Mouse (Mus musculus) hindbrain, embryonic 15.5 days (tissue): ENCODE data around the gene Ncln. TPM values are rescaled to one million over a fixed set of nuclear protein-coding genes. Genes with fewer than 3 reads are reported as not detected.
A peak's percentile ranks its signal among the peaks of the same experiment; 100 is the strongest.

Experiments used
- ATAC-seq: fragments of 200-750 bp; cut with Nextera tagmentation; 2 replicates; pipeline ENCODE4 v1.8.0; 2017; ENCODE audit warnings: low read depth, moderate number of reproducible peaks, moderate TSS enrichment; ENCODE audit not compliant: low FRiP score
- H3K27ac ChIP-seq: fragments of 300-500 bp; sonication (generic); replicated peaks from 2 replicates; pipeline ENCODE4 v1.5.1; 2015; ENCODE audit warnings: mild to moderate bottlenecking, inconsistent platforms
- H3K27me3 ChIP-seq: fragments of 300-500 bp; sonication (generic); 2 replicates; pipeline ENCODE4 v1.6.1; 2015; ENCODE audit warnings: control low read depth, inconsistent platforms
- H3K36me3 ChIP-seq: fragments of 300-500 bp; sonication (generic); 2 replicates; pipeline ENCODE4 v1.6.1; 2015; ENCODE audit warnings: control low read depth, inconsistent platforms
- H3K4me1 ChIP-seq: fragments of 300-500 bp; sonication (generic); replicated peaks from 2 replicates; pipeline ENCODE4 v1.6.1; 2015; ENCODE audit warnings: control low read depth, inconsistent platforms
- H3K4me2 ChIP-seq: fragments of 300-500 bp; sonication (generic); 2 replicates; pipeline ENCODE4 v1.6.1; 2015; ENCODE audit warnings: moderate library complexity, mild to moderate bottlenecking, inconsistent platforms
- H3K4me3 ChIP-seq: fragments of 300-500 bp; sonication (generic); 2 replicates; pipeline ENCODE4 v1.5.1; 2015; ENCODE audit warnings: mild to moderate bottlenecking, inconsistent platforms
- H3K9ac ChIP-seq: fragments of 300-500 bp; sonication (generic); 2 replicates; pipeline ENCODE4 v1.6.1; 2015; ENCODE audit warnings: inconsistent platforms
- H3K9me3 ChIP-seq: fragments of 300-500 bp; sonication (generic); 2 replicates; pipeline ENCODE4 v1.6.1; 2016; ENCODE audit warnings: control low read depth, inconsistent platforms
- whole genome bisulfite sequencing: fragments of 180-500 bp; shearing (Covaris S2); methylation state at CpG from one replicate; pipeline ENCODE4 v1.1.7; 2015; 5-methylcytosine and 5-hydroxymethylcytosine counted together
- polyA plus RNA-seq: library from polyadenylated mRNA; unstranded; fragments of >200 nt; fragmentation: Nextera tagmentation; extraction: Ambion mirVana; gene quantifications from 2 replicates; pipeline ENCODE4 v1.2.1, GENCODE M21; 2015

Ncln gene
- 66.5 and 72.7 TPM in 2 replicates for polyA plus RNA-seq

DNA sequence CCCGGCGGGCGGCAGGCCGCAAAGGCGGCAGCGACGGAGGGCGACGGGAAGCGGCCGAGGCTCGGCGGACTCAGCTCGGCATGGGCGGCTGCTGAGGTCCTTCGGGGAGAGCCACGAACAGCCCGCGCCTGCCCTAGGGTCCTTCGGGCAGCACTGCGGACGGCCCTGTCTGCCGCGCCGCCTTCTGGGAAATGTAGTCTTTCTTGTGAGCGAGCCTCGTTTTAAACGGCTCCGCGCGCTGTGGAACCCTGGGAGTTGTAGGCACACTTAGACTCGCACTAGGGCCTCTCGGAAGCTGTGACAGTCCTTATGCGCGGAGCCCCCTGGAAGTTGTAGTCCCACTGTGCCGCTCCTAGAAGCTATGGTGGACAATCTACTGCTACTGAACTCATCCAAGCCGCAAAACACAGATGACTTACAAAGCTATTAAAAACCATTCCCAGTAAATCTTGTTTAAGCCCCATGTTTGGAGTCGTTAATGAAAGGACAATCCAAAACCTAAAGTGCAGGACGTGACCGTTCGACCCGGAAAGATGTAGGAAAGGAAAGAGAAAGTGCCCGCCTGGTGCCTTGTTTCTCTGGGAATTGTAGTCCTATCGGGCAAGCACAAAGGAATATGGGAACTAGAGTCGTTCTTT lies at the start of gene Ncln:
TSS of gene Ncln (minus strand) at position 129 of the 638 bp plus-strand sequence.
- Histone ChIP-seq H3K36me3 (peaks cover 12% of the 10 kb centered on the region), H3K4me1 (peaks cover 26% of the 10 kb centered on the region), H3K9ac (peak within 1 kb of the TSS; percentile 94), H3K4me3 (peak within 1 kb of the TSS; percentile 81), H3K9me3 (no peaks in the 10 kb centered on the region), H3K4me2 (peak within 1 kb of the TSS; percentile 99), H3K27ac (peak within 1 kb of the TSS; percentile 87), H3K27me3 (no peaks in the 10 kb centered on the region)
- WGBS, result 0% methylated on average over 43 of the region's 45 CpGs
- peak; percentile 97 for ATAC-seq

DNA sequence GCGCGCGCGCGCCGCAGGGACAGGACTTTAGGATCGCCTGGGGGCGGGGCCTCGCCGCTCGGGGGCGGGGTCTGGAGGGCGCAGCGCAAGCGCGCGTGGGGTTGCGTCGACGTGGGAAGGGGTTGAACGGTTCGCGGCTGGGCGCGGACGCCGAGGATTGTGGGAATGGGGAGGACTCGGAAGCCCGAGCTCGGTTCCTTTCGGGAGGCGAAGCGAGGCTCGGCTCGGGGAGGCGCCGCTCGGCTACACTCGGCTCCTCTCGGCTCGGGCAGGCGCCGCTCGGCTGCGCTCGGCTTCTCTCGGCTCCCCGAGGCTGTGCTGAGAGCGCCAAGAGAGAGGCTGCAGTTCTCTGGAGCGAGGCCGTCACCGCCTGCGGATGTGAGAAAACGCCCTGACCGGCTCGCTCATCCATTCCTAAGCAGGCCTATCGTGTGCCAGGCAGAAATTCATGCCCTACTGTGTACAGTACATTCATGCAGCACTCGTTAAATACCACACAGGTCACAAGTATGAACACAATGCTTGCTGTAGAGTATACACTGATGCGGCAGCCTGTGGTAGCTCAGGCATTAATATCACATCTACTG lies 49.1 kb upstream of the Ncln start, which contains the start of gene Gna11:
TSS of gene Gna11 (minus strand) at position 30 of the 587 bp plus-strand sequence.
- H3K4me2 ChIP-seq, result peak within 1 kb of the TSS; percentile 92
- peak; percentile 96 for ATAC-seq
- H3K4me1 ChIP-seq, result peaks cover 40% of the 10 kb centered on the region
- H3K9me3 ChIP-seq, result no peaks in the 10 kb centered on the region
- peak within 1 kb of the TSS; percentile 89 for H3K27ac ChIP-seq
- peak within 1 kb of the TSS; percentile 88 for H3K4me3 ChIP-seq
- no peaks in the 10 kb centered on the region for H3K27me3 ChIP-seq
- peak within 1 kb of the TSS; percentile 79 for H3K9ac ChIP-seq
- H3K36me3 ChIP-seq, result no peaks in the 10 kb centered on the region
- WGBS, result under 1% methylated on average over 57 of the region's 59 CpGs

DNA sequence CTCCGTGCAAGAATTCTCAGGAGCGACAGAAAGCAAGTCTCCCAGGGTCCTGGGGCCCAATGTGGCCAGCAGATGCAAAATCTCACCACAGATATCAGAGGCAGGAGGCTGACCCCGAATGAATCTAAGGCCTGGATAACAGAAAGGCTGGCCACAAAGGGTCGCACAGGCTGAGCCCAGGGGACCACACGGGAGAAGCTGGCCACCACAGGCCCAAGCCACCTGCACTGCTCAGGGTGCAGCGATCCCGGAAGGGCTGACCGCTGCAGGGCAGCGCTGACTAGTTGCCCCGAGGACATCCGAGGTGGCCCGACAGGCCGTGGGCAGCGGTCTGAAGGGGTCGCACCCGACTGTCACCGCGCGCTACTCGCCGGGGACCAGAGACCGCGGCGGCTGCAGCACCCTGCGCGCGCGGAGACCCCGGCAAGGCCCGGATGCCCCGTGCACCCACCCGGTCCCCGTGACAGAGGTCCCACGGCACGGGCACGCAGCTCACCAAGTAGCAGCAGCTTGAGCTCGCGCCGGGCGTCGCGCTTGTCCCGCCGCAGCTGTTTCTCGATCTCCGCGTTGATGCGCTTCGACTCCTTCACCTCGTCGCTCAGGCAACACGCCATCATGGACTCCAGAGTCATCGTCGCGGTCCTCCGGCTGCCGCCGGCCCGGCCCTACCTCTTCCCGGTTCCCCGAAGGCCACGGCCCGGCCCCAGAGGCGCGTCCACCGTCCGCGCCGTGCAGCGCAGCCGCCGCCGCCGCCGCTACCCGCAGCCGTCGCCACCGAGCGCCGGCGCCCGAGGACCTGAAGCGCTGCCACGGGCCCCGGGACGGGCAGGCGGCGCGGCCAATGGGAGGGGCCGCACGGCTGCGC lies 48.3 kb upstream of the Ncln start:
- ATAC-seq, result peak; percentile 4; the same call in 1 of the 2 replicates
- peak overlapping the region; percentile 92 for H3K4me2 ChIP-seq
- no peaks in the 10 kb centered on the region for H3K27me3 ChIP-seq
- no peaks in the 10 kb centered on the region for H3K36me3 ChIP-seq
- peak overlapping the region; percentile 89 for H3K27ac ChIP-seq
- peak overlapping the region; percentile 79 for H3K9ac ChIP-seq
- WGBS, result under 1% methylated on average over 87 of the region's 93 CpGs
- no peaks in the 10 kb centered on the region for H3K9me3 ChIP-seq
- peak overlapping the region; percentile 88 for H3K4me3 ChIP-seq
- peaks cover 40% of the 10 kb centered on the region for H3K4me1 ChIP-seq

DNA sequence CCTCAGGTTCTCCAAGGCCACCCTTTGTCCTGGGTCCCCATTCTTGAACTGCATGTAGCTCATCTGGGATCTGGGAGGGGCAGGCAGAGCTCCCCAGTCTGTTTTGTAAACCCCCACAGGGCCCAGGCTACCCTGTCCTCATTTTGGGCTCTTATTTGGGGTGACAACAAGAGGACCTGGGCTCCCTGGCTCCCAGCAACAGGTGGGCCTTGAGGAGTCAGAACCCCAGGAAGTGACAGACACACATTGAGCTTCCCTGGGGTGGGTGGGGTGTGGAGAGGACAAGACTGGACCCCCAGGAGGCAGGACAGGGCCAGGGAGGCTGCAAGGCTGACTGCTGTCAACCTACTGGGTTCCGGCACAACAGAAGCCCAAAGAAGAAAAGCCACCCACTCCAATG lies 47.4 kb upstream of the Ncln start:
- Histone ChIP-seq H3K9me3 (no peaks in the 10 kb centered on the region), H3K36me3 (no peaks in the 10 kb centered on the region), H3K4me1 (peaks cover 40% of the 10 kb centered on the region), H3K27me3 (no peaks in the 10 kb centered on the region), H3K27ac (0 out of 2 replicates have a peak overlapping the region, but pooled peaks have one; percentile 89), H3K4me2 (peak overlapping the region; percentile 92), H3K9ac (peak overlapping the region; percentile 79), H3K4me3 (peak overlapping the region; percentile 88)
- no peak for ATAC-seq
- WGBS, result 62% methylated on average over 1 of the region's 1 CpGs

DNA sequence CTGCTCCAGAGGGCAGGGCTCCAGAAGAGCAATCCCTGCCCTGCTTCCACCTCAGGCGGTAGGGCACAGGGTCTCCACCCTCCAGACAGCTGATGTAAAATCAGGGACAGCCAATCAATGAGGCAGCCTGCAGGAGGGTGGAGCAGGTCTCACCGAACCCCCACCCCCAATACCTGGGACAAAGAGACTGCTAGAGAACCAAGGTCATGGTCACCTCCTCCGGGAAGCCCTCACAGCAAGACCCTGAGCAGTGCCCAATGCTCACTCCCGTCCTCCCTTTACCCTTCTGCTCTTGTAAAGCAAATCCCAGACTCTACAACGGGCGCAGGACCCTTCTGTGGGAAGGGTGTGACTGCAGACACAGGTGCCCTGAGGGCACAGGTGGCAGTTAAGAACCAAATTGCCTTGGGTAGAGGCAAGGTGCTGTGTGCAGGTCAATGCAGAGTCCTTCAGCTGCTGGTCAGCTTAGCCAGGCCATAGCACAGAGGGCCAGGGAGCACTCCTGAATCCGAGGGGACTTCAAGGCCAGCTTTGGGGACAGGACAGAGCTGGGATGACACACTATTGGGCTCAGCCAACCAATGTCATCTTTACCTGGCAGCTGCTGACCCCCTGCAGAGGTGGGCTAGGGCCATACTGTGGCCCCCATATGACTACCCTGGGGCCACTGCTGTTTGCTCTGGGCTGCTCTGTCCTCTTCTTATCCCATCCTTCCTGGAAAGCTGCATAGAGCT lies 46.7 kb upstream of the Ncln start:
- WGBS, result 82% methylated on average over 7 of the region's 7 CpGs
- peak overlapping the region; percentile 88 for H3K4me3 ChIP-seq

DNA sequence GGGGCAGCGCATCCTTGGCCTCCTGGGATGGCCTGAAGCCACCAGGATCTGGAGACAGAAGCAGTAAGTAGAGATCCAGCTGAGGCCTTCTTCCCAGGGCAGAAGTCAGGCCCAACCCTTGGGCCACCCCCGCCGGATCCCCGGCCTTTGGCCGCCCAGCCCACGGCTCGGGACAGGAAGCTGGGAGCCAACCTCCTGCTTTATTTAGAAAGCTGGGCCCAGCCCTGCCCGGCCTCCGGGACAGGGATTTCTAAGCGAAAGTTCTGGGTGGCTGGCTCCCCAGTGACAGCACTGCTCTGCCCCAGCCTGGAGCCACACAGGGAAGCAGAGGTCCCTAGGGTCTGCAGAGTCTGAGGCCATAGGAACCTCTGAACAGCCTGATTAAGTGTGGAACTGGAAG lies 45.6 kb upstream of the Ncln start:
- peak overlapping the region; percentile 15; the same call in 1 of the 2 replicates for H3K4me2 ChIP-seq
- no peak overlapping the region for H3K27ac ChIP-seq
- ATAC-seq, result no peak
- WGBS, result 86% methylated on average over 10 of the region's 10 CpGs
- H3K27me3 ChIP-seq, result no peaks in the 10 kb centered on the region
- no peaks in the 10 kb centered on the region for H3K36me3 ChIP-seq
- no peak overlapping the region for H3K9ac ChIP-seq
- no peak overlapping the region for H3K4me3 ChIP-seq
- peaks cover 40% of the 10 kb centered on the region for H3K4me1 ChIP-seq
- no peaks in the 10 kb centered on the region for H3K9me3 ChIP-seq

More for the DNA sequence above, 46.7 kb upstream of the Ncln start:
- H3K4me2 ChIP-seq, result peak overlapping the region; percentile 92
- peaks cover 40% of the 10 kb centered on the region for H3K4me1 ChIP-seq
- H3K27ac ChIP-seq, result no peak overlapping the region
- no peaks in the 10 kb centered on the region for H3K27me3 ChIP-seq
- H3K9ac ChIP-seq, result peak overlapping the region; percentile 79; the same call in 1 of the 2 replicates
- H3K36me3 ChIP-seq, result no peaks in the 10 kb centered on the region
- no peaks in the 10 kb centered on the region for H3K9me3 ChIP-seq
- no peak for ATAC-seq

DNA sequence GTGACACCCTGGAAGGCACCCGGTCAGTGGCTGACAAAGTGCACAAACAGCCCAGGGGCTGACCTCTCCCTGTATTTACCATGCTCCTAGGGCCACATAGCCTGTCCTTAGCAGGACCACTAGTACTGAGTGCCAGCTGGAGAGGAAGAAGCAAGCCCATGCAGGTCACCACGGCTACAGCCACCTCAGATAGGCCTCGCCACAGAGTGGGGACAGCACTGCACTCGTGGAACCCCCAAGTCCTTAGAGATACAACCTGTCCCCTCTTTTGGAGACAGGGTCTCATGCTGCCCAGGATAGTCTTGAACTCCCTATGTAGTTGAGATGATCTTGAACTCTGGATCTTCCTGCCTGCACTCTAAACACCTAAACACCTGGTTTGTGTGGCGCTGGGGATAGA lies 45.2 kb upstream of the Ncln start:
- no peaks in the 10 kb centered on the region for H3K27me3 ChIP-seq
- no peaks in the 10 kb centered on the region for H3K9me3 ChIP-seq
- ATAC-seq, result no peak
- H3K27ac ChIP-seq, result no peak overlapping the region
- no peak overlapping the region for H3K4me3 ChIP-seq
- H3K36me3 ChIP-seq, result no peaks in the 10 kb centered on the region
- 86% methylated on average over 5 of the region's 5 CpGs for WGBS
- H3K9ac ChIP-seq, result no peak overlapping the region
- H3K4me1 ChIP-seq, result peaks cover 40% of the 10 kb centered on the region
- H3K4me2 ChIP-seq, result peak overlapping the region; percentile 15; the same call in 1 of the 2 replicates

DNA sequence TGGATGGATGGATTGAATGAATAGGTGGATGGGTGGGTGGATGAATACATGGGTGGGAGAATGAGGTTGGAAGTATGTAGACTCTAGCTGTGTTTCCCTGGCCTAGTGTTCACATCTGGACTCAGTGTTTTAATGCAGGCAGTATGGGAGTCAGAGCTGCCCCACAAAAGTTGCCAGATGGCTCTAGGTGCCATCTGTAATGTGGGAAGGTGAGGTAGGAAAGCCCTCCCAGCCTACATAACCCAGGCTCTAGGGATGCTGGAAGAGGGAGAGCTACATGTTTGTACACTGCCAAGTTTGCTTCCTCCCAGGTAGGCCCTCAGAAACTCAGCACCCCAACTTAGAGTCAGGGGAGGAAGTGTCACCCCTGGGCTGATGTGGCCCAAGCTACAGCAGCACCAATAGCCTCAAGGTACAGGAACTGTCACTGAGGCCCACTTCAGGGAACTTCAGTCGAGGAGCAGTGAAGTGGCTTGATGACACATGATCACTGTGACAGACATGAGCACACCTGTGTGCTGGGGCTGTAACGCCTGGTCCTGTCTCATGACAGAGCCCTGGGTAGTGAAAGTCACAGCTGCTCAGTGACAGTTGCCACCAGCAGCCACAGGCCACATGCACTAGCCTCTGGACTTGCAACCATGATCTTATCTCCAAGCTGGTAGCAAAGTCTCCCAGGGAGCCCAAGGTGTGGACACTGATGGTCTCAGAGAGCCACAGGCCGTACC lies 42.3 kb upstream of the Ncln start:
- Histone ChIP-seq H3K4me2 (no peak overlapping the region), H3K9ac (no peak overlapping the region), H3K27me3 (no peaks in the 10 kb centered on the region), H3K27ac (no peak overlapping the region), H3K4me3 (no peak overlapping the region), H3K9me3 (no peaks in the 10 kb centered on the region), H3K36me3 (no peaks in the 10 kb centered on the region), H3K4me1 (peaks cover 28% of the 10 kb centered on the region)
- no peak for ATAC-seq
- WGBS, result 93% methylated on average over 3 of the region's 3 CpGs

DNA sequence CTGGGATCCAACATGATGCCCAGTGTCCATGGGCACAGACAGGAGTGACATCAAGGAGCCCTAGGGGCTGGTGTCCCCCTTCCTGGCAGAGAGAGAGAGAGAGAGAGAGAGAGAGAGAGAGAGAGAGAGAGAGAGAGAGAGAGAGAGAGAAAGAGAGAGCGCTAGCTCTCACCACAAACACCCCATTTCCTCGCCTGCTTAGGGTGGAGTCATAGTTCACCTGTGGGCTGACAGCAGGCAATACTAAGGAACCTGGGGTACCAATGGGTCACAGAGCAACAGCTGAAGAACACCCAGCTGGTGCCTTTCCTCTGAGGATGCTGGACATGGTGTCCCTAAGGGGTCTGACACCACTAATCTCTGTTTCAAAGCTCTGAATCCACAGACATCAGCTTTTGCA lies 41.2 kb upstream of the Ncln start:
- no peaks in the 10 kb centered on the region for H3K9me3 ChIP-seq

DNA sequence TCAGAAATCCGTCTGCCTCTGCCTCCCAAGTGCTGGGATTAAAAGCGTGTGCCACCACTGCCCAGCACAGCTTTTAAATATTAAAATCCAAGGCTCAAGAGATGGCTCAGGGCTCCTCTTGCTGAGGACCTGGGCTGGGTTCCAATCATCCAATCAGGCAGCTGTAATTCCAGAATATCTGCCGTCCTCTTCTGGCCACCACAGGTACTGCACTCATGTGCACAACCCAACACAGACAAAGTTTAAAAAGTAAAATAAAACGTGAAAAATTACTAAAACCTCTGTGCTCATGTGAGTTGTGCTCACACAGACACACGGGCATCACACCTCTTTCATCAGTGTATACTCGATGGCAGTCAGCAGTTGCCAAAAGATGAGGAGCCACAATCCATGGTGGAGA lies 40.5 kb upstream of the Ncln start:
- peaks cover 10% of the 10 kb centered on the region for H3K4me1 ChIP-seq

More for the DNA sequence above, 41.2 kb upstream of the Ncln start:
- WGBS, result 95% methylated on average over 2 of the region's 2 CpGs
- peaks cover 17% of the 10 kb centered on the region for H3K4me1 ChIP-seq
- no peak overlapping the region for H3K4me2 ChIP-seq
- H3K27ac ChIP-seq, result no peak overlapping the region
- no peak overlapping the region for H3K9ac ChIP-seq
- H3K36me3 ChIP-seq, result no peaks in the 10 kb centered on the region
- H3K4me3 ChIP-seq, result no peak overlapping the region
- no peaks in the 10 kb centered on the region for H3K27me3 ChIP-seq
- ATAC-seq, result no peak

DNA sequence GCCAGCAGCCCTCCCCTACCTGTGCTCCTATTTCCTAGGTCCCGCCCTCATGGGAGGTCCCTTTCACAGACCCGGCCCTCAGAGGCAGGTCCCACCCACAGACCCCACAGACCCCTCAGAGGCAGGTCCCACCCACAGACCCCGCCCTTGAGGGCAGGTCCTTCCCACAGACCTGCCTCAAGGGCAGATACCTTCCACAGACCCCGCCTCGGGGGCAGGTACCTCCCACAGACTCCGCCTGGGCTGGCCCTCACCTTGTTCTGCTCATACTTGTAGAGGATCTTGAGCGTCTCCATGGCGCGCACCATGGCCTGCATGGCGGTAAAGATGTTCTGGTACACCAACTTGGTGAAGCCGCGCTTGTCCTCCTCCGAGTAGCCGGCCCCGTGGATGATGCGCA lies 38.6 kb upstream of the Ncln start:
- ATAC-seq, result no peak
- Histone ChIP-seq H3K9me3 (no peaks in the 10 kb centered on the region), H3K4me1 (no peaks in the 10 kb centered on the region), H3K4me2 (no peak overlapping the region), H3K9ac (no peak overlapping the region), H3K27ac (no peak overlapping the region), H3K4me3 (no peak overlapping the region), H3K36me3 (peaks cover 13% of the 10 kb centered on the region), H3K27me3 (no peaks in the 10 kb centered on the region)
- WGBS, result 67% methylated on average over 15 of the region's 16 CpGs

More for the DNA sequence above, 40.5 kb upstream of the Ncln start:
- Histone ChIP-seq H3K9ac (no peak overlapping the region), H3K27me3 (no peaks in the 10 kb centered on the region), H3K4me2 (no peak overlapping the region), H3K27ac (no peak overlapping the region), H3K9me3 (no peaks in the 10 kb centered on the region), H3K4me3 (no peak overlapping the region), H3K36me3 (no peaks in the 10 kb centered on the region)
- WGBS, result 84% methylated on average over 6 of the region's 6 CpGs
- no peak for ATAC-seq
